Mouse (Mus musculus) olfactory bulb, adult 2 months (tissue): ENCODE data around the gene R3hdm4.

ENCODE experiments used
- CTCF ChIP-seq: fragments of 200-500 bp; IDR thresholded peaks from 2 replicates; pipeline ENCODE4 v1.5.1; 2012; ENCODE audit warnings: low read depth, mild to moderate bottlenecking, low read length, moderate library complexity; ENCODE audit not compliant: insufficient read depth
- POLR2A ChIP-seq: fragments of 200-500 bp; IDR thresholded peaks from 2 replicates; pipeline ENCODE4 v1.6.1; 2012; ENCODE audit warnings: mild to moderate bottlenecking, low read depth, low read length, moderate library complexity; ENCODE audit not compliant: insufficient read depth

- no peak for TF ChIP-seq CTCF
- no peak for TF ChIP-seq POLR2A
These were observed 48.1 kb downstream of the R3hdm4 start for GRCm38 (mm10) chr10:79872862-79873261.
